Mouse (Mus musculus): ENCODE measurements around the gene Olfr45. TPM values are rescaled to one million over a fixed set of nuclear protein-coding genes. Genes with fewer than 3 reads are reported as not detected.
"Not testable (repeated sequence)": the region's sequence is repeated elsewhere in the genome, so short reads cannot be mapped to it uniquely, and the experiment has no call there.

Olfr45 gene
- total RNA-seq (2021): not detected
- long read RNA-seq, experiment 1: 0 reads
- long read RNA-seq, experiment 2: 0 reads

DNA sequence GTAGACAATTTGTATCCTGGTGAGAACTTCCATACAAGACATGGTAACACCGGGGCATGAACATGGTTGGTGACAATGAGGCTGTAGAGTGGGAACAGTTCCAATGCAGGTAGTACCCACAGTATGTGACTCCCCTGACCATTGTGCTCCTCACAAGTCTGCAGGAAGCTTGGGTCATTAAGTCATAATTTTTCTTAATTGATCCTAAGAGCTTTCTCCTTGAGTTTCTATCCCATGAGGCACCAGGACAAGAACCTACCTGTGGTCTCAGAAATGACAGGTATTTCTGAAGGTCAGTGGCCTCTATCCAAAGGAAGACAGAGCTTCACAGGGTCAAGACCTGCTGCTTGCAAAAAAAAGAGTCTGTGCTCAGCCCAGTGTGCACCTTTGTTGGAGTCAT lies at the start of gene Olfr45:
Olfr45 (plus strand) TSS at position 301 of the 400 bp plus-strand sequence.
- no peak for DNase-seq

DNA sequence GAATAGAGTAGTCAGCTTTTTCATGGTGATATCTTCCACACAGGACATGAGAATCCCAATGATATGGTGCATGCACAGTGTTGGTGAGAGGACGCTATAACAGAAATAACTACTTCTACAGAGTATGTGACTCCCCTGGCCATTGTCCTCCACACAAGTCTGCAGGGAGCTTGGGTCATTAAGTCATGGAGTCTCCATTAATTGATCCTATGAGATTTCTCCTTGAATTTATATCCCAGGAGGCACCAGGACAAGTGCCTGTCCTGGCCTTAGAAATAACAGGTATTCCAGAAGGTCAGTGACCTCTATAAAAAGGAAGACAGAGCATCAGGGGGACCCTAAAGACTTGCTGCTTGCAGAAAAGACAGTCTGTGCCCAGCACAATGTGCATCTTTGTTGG lies 35.6 kb upstream of the Olfr45 start, which contains the start of gene Olfr53:
Olfr53 (plus strand) TSS at position 301 of the 400 bp plus-strand sequence.
- DNase-seq: no peak

DNA sequence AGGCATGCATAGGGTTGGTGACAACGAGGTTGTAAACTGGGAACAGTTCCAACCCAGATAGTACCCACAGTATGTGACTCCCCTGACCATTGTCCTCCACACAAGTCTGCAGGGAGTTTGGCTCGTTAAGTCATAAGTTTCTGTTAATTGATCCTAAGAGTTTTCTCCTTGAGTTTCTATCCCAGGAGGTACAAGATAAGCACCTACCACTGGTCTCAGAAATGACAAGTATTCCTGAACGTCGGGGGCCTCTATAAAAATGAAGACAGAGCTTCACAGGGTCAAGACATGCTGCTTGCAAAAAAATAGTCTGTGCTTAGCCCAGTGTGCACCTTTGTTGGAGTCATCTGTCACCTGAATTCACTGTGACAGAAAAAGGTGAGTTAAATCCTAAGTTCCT lies 22.1 kb upstream of the Olfr45 start, which contains the start of gene Olfr539:
Olfr539 (plus strand) TSS at position 301 of the 400 bp plus-strand sequence.
- no peak for DNase-seq

DNA sequence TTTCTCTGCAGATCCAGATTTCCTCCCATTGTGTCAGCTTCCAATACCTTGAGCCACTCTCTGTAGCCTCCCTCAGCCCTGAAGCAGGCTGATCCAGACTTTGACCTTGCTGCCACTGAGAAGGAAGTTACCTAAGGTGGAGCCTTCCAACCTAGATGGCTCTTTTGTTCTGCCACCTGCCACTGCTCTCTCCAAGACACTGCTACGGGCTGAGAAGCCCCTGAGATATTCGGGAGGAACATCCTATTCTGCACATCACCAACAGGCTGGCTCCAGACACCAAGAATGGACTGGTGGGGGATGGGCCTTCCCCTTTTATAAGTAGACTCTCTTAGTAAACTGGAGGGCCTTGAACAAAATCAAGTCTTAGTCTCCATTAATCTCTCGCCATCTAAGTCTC lies 11.1 kb upstream of the Olfr45 start:
- not testable (repeated sequence) for DNase-seq

DNA sequence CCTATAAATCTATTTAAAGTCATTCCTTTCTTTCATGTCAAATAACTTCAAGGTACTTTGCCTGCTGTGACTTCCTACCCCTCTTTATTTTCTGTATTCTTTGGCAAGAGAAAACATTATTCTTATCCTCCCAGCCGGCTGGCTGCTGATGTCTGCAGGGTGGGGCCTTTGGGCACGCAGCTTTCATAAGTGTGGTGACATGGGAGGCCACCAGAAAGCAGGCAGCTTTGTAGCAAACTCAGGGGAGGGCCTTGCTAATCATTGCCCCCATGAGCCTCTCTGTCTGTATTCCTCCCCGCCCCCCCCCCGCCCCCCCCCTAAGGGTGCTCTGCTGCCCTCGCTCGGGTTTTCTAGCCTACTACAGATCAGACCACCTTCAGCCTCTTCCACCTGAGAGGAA lies 5.9 kb upstream of the Olfr45 start:
- no peak for DNase-seq

DNA sequence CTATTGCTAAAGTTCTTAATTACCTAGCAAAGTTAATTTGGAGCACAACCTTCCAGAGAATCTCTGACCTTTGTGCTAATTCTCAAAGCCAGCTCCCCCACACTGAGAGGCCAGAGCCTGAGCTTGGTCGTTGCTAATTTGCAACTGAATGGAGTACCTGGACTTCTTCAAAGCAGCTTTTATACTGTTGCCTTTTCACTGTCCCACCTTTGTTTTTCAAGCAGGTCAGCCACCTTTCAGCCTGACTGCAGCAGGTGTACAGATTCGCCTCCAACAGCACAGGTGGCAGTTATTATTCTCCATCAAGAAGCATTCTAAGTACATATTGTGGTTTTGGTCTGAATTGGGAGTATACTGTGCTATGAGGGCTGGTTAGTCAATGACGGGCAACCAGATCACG lies 2.2 kb upstream of the Olfr45 start:
- not testable (repeated sequence) for DNase-seq

DNA sequence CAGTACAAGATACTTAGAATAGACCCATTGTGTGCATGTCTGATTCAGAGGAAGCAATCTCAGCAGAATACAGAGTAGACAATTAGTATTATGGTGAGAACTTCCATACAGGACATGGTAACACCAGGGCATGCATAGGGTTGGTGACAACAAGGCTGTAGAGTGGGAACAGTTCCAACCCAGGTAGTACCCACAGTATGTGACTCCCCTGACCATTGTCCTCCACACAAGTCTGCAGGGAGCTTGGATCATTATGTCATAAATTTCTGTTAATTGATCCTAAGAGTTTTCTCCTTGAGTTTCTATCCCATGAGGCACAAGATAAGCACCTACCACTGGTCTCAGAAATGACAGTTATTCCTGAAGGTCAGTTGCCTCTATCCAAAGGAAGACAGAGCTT lies 15.2 kb downstream of the Olfr45 start, which contains the start of gene Olfr541:
Olfr541 (plus strand) TSS at position 301 of the 400 bp plus-strand sequence.
- no peak for DNase-seq

DNA sequence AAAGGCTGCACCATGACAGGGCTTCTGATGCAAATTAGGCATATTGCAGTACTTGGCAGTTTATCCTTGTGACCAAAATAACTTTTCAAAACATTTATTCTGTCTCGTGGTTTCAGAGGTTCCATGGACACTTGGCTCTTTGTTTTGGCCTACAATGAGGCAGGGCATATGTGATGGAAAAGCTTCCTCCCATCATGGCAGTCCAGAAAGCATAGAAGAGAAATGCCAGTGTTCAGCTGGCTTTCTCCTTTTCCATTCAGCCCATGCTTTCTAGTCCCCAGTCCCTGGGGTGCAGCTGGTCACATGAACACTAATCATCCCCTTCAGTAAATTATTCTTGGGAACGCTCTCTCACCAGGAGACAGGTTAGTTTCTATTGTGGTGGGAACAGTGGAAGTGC lies 24.6 kb downstream of the Olfr45 start:
- DNase-seq: no peak

DNA sequence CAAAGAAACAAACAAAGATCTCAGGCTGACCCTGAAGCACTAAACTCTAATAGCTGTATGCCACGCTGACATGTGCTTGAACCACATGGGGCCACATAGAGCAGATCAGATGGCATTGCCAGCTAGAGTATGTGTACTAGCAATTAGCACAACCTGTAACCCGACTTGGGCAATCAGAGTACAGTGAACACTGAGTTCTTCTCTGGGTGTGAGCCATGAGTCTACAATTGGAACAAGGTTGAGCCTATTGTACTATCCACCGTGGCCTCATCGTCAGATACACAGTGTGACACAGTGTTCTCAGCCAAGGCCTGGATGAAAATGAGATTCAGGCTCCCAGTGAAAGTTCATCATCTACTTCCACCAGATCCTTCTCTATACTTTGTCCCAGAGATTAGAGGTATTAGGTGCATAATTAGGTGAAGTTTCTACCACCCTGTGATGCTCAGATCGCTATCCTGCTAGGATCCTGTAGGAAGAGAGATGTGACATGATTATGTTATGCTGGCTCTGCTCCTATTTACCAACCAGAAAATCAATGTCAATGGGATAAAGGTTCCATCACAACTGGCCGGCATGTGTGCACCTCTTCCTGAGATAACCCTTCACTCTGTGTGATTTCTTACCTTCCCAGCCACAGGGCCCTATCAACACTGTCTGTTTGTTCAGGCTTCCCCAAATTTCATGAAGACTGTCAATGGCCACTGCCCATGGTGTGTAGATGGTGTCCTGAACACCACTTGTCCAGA lies 26.0 kb downstream of the Olfr45 start:
- no peak for DNase-seq

DNA sequence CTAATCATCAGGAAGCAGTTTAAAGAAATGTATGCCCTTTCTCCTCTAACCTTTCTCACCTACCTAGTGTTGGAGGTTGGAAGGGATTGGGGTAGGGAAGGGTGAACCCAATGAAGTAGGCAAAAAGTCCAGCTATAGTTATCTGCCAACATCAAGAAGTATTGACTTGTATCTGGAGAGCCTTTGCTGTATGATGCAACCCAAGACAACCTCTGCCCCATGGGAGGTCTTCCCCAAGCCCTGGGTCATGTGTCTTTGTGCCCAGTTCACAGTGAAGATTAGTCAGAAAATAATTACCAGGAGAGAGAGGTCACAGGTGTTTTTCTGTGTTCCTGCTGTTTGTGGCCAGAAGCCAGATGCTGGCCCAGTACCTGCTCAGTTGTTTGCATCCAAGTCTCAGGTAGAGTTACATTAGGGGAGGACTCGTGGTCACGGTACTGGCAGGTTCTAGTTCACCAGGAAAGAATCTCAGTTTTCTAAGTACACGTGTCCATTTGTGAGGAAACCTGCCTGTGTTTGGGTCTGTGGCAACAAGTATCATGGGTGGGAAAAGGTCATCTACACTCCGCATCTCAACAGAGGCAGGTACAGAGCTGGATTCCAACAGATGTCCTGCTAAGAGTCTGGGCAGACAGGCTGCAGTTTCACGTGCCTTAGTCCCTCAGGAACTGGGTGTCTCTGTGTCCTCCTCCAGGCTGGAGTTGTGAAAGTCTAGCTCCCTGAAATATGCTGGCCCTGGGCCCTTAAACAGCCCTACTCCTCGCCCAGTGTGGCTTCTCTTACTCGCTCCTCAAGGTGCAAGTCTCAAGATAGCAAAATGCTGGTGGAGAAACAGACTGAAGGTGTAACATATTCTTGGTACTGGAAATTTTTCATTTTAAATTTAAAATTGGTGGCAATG lies 35.7 kb downstream of the Olfr45 start:
- DNase-seq: peak; percentile 58

DNA sequence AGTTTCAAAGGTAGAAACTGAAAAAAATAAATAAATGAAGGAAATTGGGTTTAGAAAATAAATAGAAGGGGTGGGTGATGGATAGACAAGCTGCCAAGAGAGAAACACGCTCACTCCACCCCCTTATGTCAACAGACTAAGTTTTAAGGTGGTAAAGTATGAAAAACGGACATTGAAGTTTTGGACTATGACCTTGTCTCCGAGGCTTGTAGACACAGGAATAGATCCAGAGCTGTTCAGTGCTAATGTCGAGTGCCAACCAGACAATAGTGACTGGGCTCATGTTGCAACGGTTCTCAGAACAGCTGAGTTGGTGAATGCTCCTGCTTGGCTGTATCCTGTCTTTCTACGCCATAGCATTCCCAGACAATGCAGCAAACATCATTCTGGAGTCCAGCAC lies 39.3 kb downstream of the Olfr45 start:
- no peak for DNase-seq

DNA sequence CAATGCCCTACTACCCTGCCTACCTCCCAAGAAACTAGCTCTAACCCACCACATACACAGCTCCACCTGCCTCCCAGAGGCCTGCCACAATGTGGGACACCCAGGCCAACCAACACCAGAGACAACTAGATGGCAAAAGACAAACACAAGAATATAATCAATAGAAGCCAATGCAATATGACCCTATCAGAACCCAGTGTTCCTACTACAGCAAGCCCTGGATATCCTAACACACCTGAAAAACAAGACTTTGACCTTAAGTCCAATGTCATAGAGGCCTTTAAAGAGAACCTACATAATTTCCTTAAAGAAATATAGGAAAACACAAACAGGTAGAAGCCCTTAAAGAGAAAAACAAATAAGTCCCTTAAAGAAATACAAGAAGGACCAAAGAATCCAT lies 43.8 kb downstream of the Olfr45 start:
- no peak for DNase-seq

DNA sequence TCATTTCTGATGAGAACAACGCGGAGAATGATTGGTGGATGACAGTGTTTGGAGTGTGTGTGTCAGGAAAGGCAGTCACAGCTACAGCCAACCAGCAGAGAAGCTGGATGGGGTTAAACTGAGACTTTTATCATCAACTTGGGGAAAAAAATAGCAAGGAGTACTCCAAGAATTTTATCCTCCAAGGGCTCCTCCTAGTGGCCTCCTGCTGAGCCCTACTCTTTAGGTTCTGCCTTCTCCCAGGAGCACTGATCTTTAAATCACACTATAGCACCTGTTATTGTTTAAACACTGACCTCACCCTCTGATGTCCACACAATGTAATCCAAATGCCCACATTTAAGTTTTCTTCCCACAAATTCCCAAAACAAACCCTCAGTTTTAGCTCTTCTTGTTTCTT lies 51.4 kb downstream of the Olfr45 start:
- DNase-seq: no peak

Other genes with a start within 250 kb of the Olfr45 start
- not detected for gene Olfr533, start 218.6 kb upstream of the Olfr45 start, total RNA-seq (2021)
- not detected for gene Olfr535, start 197.7 kb upstream of the Olfr45 start, total RNA-seq (2021)
- gene Olfr536, start 174.6 kb upstream of the Olfr45 start, total RNA-seq (2021): not detected
- not detected for gene Olfr538, start 114.1 kb upstream of the Olfr45 start, total RNA-seq (2021)
- gene Olfr46, start 80.7 kb upstream of the Olfr45 start, total RNA-seq (2021): not detected
- not detected for gene Olfr61, start 53.0 kb upstream of the Olfr45 start, total RNA-seq (2021)
- gene Olfr53, start 35.5 kb upstream of the Olfr45 start, total RNA-seq (2021): not detected
- not detected for gene Olfr539, start 22.0 kb upstream of the Olfr45 start, total RNA-seq (2021)
- not detected for gene Olfr541, start 15.3 kb downstream of the Olfr45 start, total RNA-seq (2021)
- gene Cyp2e1, start 81.8 kb downstream of the Olfr45 start, total RNA-seq (2021): 100 to 1,000 TPM; 231 to 556 TPM
- gene Syce1, start 105.9 kb downstream of the Olfr45 start, total RNA-seq (2021): not detected
- gene Zfp941, start 140.2 kb downstream of the Olfr45 start, total RNA-seq (2021): 1 to 10 TPM; 2.3 to 2.6 TPM
- gene Urah, start 153.1 kb downstream of the Olfr45 start, total RNA-seq (2021): 10 to 100 TPM; 14.7 to 35.6 TPM
- under 1 TPM; 0.76 to 0.90 TPM for gene Scgb1c1, start 163.6 kb downstream of the Olfr45 start, total RNA-seq (2021)
- gene Odf3, start 165.9 kb downstream of the Olfr45 start, total RNA-seq (2021): under 1 TPM in 1 of 2 experiments, not detected in 1; 0.24 TPM
- gene Gm45785, start 174.4 kb downstream of the Olfr45 start, total RNA-seq (2021): under 1 TPM in 1 of 2 experiments, not detected in 1; 0.39 TPM
- gene Ric8a, start 175.0 kb downstream of the Olfr45 start, total RNA-seq (2021): 10 to 100 TPM; 43.5 to 58.0 TPM
- gene Bet1l, start 175.6 kb downstream of the Olfr45 start, total RNA-seq (2021): 10 to 100 TPM; 29.1 to 33.5 TPM
- gene Psmd13, start 200.0 kb downstream of the Olfr45 start, total RNA-seq (2021): 100 to 1,000 TPM; 106 to 112 TPM
- gene Sirt3, start 200.4 kb downstream of the Olfr45 start, total RNA-seq (2021): 10 to 100 TPM; 67.6 to 70.9 TPM
- gene Cox8b, start 218.5 kb downstream of the Olfr45 start, total RNA-seq (2021): 1,000 to 10,000 TPM; 2,860 to 2,972 TPM
- gene Nlrp6, start 239.0 kb downstream of the Olfr45 start, total RNA-seq (2021): 1 to 10 TPM; 4.9 to 7.9 TPM